Mouse (Mus musculus) small intestine, adult 2 months (tissue): ENCODE data around the gene Dnajc27.

Experiments used
- CTCF ChIP-seq: fragments of 200-500 bp; IDR thresholded peaks from 2 replicates; pipeline ENCODE4 v1.5.1; 2012; ENCODE audit warnings: low read depth, mild to moderate bottlenecking, control low read depth, inconsistent platforms, low read length, moderate library complexity, mixed read lengths; ENCODE audit not compliant: insufficient replicate concordance, insufficient read length; ENCODE audit errors: extremely low read depth
- POLR2A ChIP-seq: fragments of 200-500 bp; IDR thresholded peaks from 2 replicates; pipeline ENCODE4 v1.6.1; 2012; ENCODE audit warnings: low read depth, mild to moderate bottlenecking, control low read depth, inconsistent platforms, low read length, moderate library complexity

DNA sequence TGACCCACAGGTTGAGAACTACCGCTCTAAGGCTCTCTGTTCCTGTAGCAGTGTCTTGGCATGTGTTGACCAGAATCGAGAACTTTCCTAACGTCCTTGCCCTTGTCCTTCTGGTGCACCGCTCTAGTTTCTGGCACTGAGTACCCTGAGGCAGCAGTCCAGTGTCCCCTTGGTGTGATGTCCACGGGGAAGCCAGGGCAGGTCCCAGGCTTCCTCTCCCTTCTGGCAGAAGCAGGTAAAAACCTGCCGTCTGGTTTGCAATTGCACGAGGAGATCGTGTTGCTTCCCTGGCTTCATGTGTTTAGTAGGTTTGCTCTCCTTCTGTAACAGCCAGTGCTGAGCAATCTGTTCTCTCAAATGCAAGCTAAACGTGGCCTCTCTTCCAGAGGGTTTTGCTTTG is 10.7 kb upstream of the Dnajc27 start:
- TF ChIP-seq CTCF (no peak), POLR2A (no peak)
